Mouse (Mus musculus) myocyte (in vitro differentiated cells): ENCODE measurements at regions not wholly inside any gene's neighbourhood (a gene's known extent, or its start where the extent isn't known, plus 50 kb on each side); places are given as distances from the start of the nearest gene placed in this dataset.

Experiments
- H3K27me3 ChIP-seq: one replicate; pipeline ENCODE4 v1.6.1; 2011; ENCODE audit not compliant: control insufficient read depth, insufficient read depth, insufficient read length
- H3K36me3 ChIP-seq: one replicate; pipeline ENCODE4 v1.6.1; 2011; ENCODE audit not compliant: control insufficient read depth, insufficient read depth
- H3K4me2 ChIP-seq: one replicate; pipeline ENCODE4 v1.6.1; 2011; ENCODE audit warnings: low read depth, control low read depth
- H3K4me3 ChIP-seq: one replicate; pipeline ENCODE4 v1.5.1; 2011; ENCODE audit warnings: mild to moderate bottlenecking, control low read depth, moderate library complexity
- H3K79me2 ChIP-seq: one replicate; pipeline ENCODE4 v1.6.1; 2011; ENCODE audit not compliant: control insufficient read depth, insufficient read depth
- H3ac ChIP-seq: one replicate; pipeline ENCODE4 v1.6.1; 2011; ENCODE audit not compliant: control insufficient read depth, insufficient read length
- CEBPB ChIP-seq: IDR thresholded peaks from 2 replicates; pipeline ENCODE4 v1.6.1; 2011; ENCODE audit warnings: mild to moderate bottlenecking, moderate library complexity; ENCODE audit not compliant: poor library complexity, insufficient read depth, severe bottlenecking
- E2F4 ChIP-seq: IDR thresholded peaks from one replicate; pipeline ENCODE4 v1.6.1; 2011; ENCODE audit warnings: mild to moderate bottlenecking, control low read depth, moderate library complexity; ENCODE audit not compliant: insufficient read depth
- MAX ChIP-seq: IDR thresholded peaks from one replicate; pipeline ENCODE4 v1.6.1; 2011; ENCODE audit warnings: low read depth, mild to moderate bottlenecking, control low read depth
- MYOD1 ChIP-seq, 3 experiments: IDR thresholded peaks; one replicate each; pipeline ENCODE4 v1.6.1; 2011; ENCODE audit warnings: control low read depth in 2 of 3, low read depth in 2 of 3, mild to moderate bottlenecking in 2 of 3, moderate library complexity in 1 of 3; ENCODE audit not compliant: insufficient read length in 2 of 3, control insufficient read depth in 1 of 3
- MYOG ChIP-seq, 3 experiments: IDR thresholded peaks; one replicate each; pipeline ENCODE4 v1.6.1; 2011; ENCODE audit warnings: control low read depth in 2 of 3, low read depth in 2 of 3, mild to moderate bottlenecking in 2 of 3; ENCODE audit not compliant: insufficient read length in 2 of 3, control insufficient read depth in 1 of 3, insufficient read depth in 1 of 3
- POLR2A ChIP-seq: IDR thresholded peaks from one replicate; pipeline ENCODE4 v1.6.1; 2011; ENCODE audit warnings: low read depth, mild to moderate bottlenecking, control low read depth, moderate library complexity; ENCODE audit not compliant: insufficient read length
- POLR2AphosphoS2 ChIP-seq: IDR thresholded peaks from one replicate; pipeline ENCODE4 v1.6.1; 2011; ENCODE audit warnings: low read depth, control low read depth; ENCODE audit not compliant: insufficient read length
- REST ChIP-seq: IDR thresholded peaks from one replicate; pipeline ENCODE4 v1.6.1; 2011; ENCODE audit warnings: mild to moderate bottlenecking, control low read depth, moderate library complexity; ENCODE audit not compliant: insufficient read depth, insufficient read length
- SRF ChIP-seq: IDR thresholded peaks from one replicate; pipeline ENCODE4 v1.6.1; 2011; ENCODE audit warnings: low read depth; ENCODE audit not compliant: control insufficient read depth, insufficient read length
- TCF12 ChIP-seq: IDR thresholded peaks from one replicate; pipeline ENCODE4 v1.6.1; 2011; ENCODE audit warnings: mild to moderate bottlenecking, control low read depth; ENCODE audit not compliant: poor library complexity, insufficient read depth, severe bottlenecking
- TCF3 ChIP-seq: IDR thresholded peaks from one replicate; pipeline ENCODE4 v1.6.1; 2011; ENCODE audit warnings: low read depth, control low read depth; ENCODE audit not compliant: insufficient read length
- USF1 ChIP-seq: IDR thresholded peaks from one replicate; pipeline ENCODE4 v1.6.1; 2011; ENCODE audit warnings: low read depth, mild to moderate bottlenecking, control low read depth, moderate library complexity

GRCm38 (mm10) chr1:144421374-144421773 is 146.1 kb downstream of the Rgs21 start:
- no peaks in the 10 kb centered on the region for H3K79me2 ChIP-seq
- no peak overlapping the region for H3K4me3 ChIP-seq
- H3ac ChIP-seq, result no peak overlapping the region
- H3K27me3 ChIP-seq, result no peaks in the 10 kb centered on the region
- no peak for TF ChIP-seq POLR2A
- TF ChIP-seq TCF12, result no peak
- TF ChIP-seq USF1, result no peak
- TF ChIP-seq MYOG (IDR thresholded peaks at IDR 0.05; ENCODE audit: control insufficient read depth in 1 of 3, insufficient read depth in 1 of 3, insufficient read length in 2 of 3, low read depth in 2 of 3), result no peak
- H3K36me3 ChIP-seq, result no peaks in the 10 kb centered on the region
- H3K4me2 ChIP-seq, result no peak overlapping the region

GRCm38 (mm10) chr1:144406387-144407383 is 157.6 kb upstream of the Rgs1 start:
- Histone ChIP-seq H3K4me3 (no peak overlapping the region), H3K4me2 (no peak overlapping the region), H3K79me2 (no peaks in the 10 kb centered on the region), H3K27me3 (no peaks in the 10 kb centered on the region), H3K36me3 (no peaks in the 10 kb centered on the region), H3ac (no peak overlapping the region)
- TF ChIP-seq CEBPB, result no peak
- no peak for TF ChIP-seq MYOD1 (IDR thresholded peaks at IDR 0.05; ENCODE audit: control insufficient read depth in 1 of 3, insufficient read length in 2 of 3, low read depth in 2 of 3)
- TF ChIP-seq POLR2AphosphoS2, result no peak
- no peak for TF ChIP-seq MAX
- TF ChIP-seq SRF, result no peak
- TF ChIP-seq TCF3, result no peak
- TF ChIP-seq USF1, result no peak

GRCm38 (mm10) chr1:144405724-144406123 is 156.7 kb upstream of the Rgs1 start:
- H3K79me2 ChIP-seq, result no peaks in the 10 kb centered on the region
- H3ac ChIP-seq, result no peak overlapping the region
- no peak for TF ChIP-seq MYOG (IDR thresholded peaks at IDR 0.05; ENCODE audit: control insufficient read depth in 1 of 3, insufficient read depth in 1 of 3, insufficient read length in 2 of 3, low read depth in 2 of 3)
- TF ChIP-seq MAX, result no peak
- TF ChIP-seq CEBPB, result no peak
- TF ChIP-seq REST, result no peak
- TF ChIP-seq TCF3, result no peak
- TF ChIP-seq E2F4, result no peak
- TF ChIP-seq MYOD1 (IDR thresholded peaks at IDR 0.05; ENCODE audit: control insufficient read depth in 1 of 3, insufficient read length in 2 of 3, low read depth in 2 of 3), result no peak
- TF ChIP-seq USF1, result no peak
- H3K27me3 ChIP-seq, result no peaks in the 10 kb centered on the region
- H3K36me3 ChIP-seq, result no peaks in the 10 kb centered on the region
- H3K4me2 ChIP-seq, result no peak overlapping the region
- H3K4me3 ChIP-seq, result no peak overlapping the region

- Histone ChIP-seq H3K36me3 (no peaks in the 10 kb centered on the region), H3K4me3 (no peak overlapping the region), H3K27me3 (no peaks in the 10 kb centered on the region), H3ac (no peak overlapping the region), H3K79me2 (no peaks in the 10 kb centered on the region), H3K4me2 (no peak overlapping the region)
- TF ChIP-seq E2F4 (no peak), POLR2A (no peak), SRF (no peak), TCF12 (no peak), MYOD1 (IDR thresholded peaks at IDR 0.05; ENCODE audit: control insufficient read depth in 1 of 3, insufficient read length in 2 of 3, low read depth in 2 of 3) (no peak), REST (no peak), MYOG (IDR thresholded peaks at IDR 0.05; ENCODE audit: control insufficient read depth in 1 of 3, insufficient read depth in 1 of 3, insufficient read length in 2 of 3, low read depth in 2 of 3) (no peak), USF1 (no peak), POLR2AphosphoS2 (no peak), MAX (no peak)
These were observed 156.0 kb upstream of the Rgs1 start for GRCm38 (mm10) chr1:144405031-144405430.

- Histone ChIP-seq H3K4me3 (no peak overlapping the region), H3ac (no peak overlapping the region), H3K4me2 (no peak overlapping the region), H3K36me3 (no peaks in the 10 kb centered on the region), H3K27me3 (no peaks in the 10 kb centered on the region), H3K79me2 (no peaks in the 10 kb centered on the region)
- TF ChIP-seq MYOD1 (IDR thresholded peaks at IDR 0.05; ENCODE audit: control insufficient read depth in 1 of 3, insufficient read length in 2 of 3, low read depth in 2 of 3) (no peak), USF1 (no peak), MYOG (IDR thresholded peaks at IDR 0.05; ENCODE audit: control insufficient read depth in 1 of 3, insufficient read depth in 1 of 3, insufficient read length in 2 of 3, low read depth in 2 of 3) (no peak), TCF12 (no peak), MAX (no peak), CEBPB (no peak), REST (no peak), POLR2AphosphoS2 (no peak), POLR2A (no peak), SRF (no peak), TCF3 (no peak), E2F4 (no peak)
These were observed 131.1 kb upstream of the Rgs1 start for GRCm38 (mm10) chr1:144379991-144380594.
